8 mouse cellular contexts compared by ENCODE assay signal in genomic region chr11:95010141-95010739, GRCm38 (mm10). TPM values are rescaled to one million over a fixed set of nuclear protein-coding genes. Genes with fewer than 3 reads are reported as not detected.
DNase-seq lines count a peak whose midpoint lies in the region; ATAC-seq and TF ChIP-seq lines count a peak whose summit lies in the region.

No protein-coding gene starts in this region.

- H3K27ac ChIP-seq in heart, adult 2 months = no peak overlapping the region
- peak overlapping the region; percentile 93 for H3K27ac ChIP-seq in heart, embryonic 13.5 days (replicated peaks)
- peak overlapping the region; percentile 100 for H3K27ac ChIP-seq in liver, embryonic 12.5 days
- H3K27ac ChIP-seq in stomach, embryonic 14.5 days (ENCODE audit: low read length) = peak overlapping the region; percentile 92

- peaks cover 7% of the 10 kb centered on the region for H3K4me1 ChIP-seq in heart, adult 2 months (ENCODE audit: control insufficient read depth, insufficient read depth, low read length)
- H3K4me1 ChIP-seq in heart, embryonic 13.5 days = peaks cover 82% of the 10 kb centered on the region
- H3K4me1 ChIP-seq in liver, embryonic 12.5 days = peaks cover 78% of the 10 kb centered on the region
- peaks cover 22% of the 10 kb centered on the region for H3K4me1 ChIP-seq in stomach, embryonic 14.5 days (ENCODE audit: control insufficient read depth, insufficient read depth, low read length)

- TF ChIP-seq EP300 in heart, adult 2 months (IDR thresholded peaks at IDR 0.05; ENCODE audit: insufficient read depth, low read depth, low read length) = no peak

- intact Hi-C loops in heart, adult 2 months (cut with DNase I) = no loop called here
- intact Hi-C loops in heart, postnatal 36 days (cut with DNase I) = no loop called here

- H3K27me3 ChIP-seq in heart, adult 2 months (ENCODE audit: control insufficient read depth, insufficient read depth, low read length) = peaks cover 3% of the 10 kb centered on the region; the same call in 1 of the 2 replicates
- H3K27me3 ChIP-seq in heart, embryonic 13.5 days (replicated peaks) = no peaks in the 10 kb centered on the region
- peaks cover 6% of the 10 kb centered on the region; the same call in 1 of the 2 replicates for H3K27me3 ChIP-seq in liver, embryonic 12.5 days (replicated peaks)
- H3K27me3 ChIP-seq in stomach, embryonic 14.5 days (ENCODE audit: control insufficient read depth, insufficient read depth, low read length) = no peaks in the 10 kb centered on the region

- no peak for TF ChIP-seq CTCF in heart, adult 2 months (IDR thresholded peaks at IDR 0.05)

- ATAC-seq in heart, embryonic 13.5 days (ENCODE audit: extremely low read depth, insufficient number of reproducible peaks, low FRiP score, low TSS enrichment) = peak; percentile 32; the same call in 1 of the 2 replicates
- no peak for ATAC-seq in liver, embryonic 12.5 days
- ATAC-seq in stomach, embryonic 14.5 days (ENCODE audit: insufficient number of reproducible peaks, insufficient read depth, low FRiP score, low read depth) = no peak

- no peaks in the 10 kb centered on the region for H3K79me2 ChIP-seq in heart, adult 2 months (replicated peaks; ENCODE audit: control insufficient read depth, insufficient read depth, low read length)

- no peaks in the 10 kb centered on the region for H3K36me3 ChIP-seq in heart, adult 2 months (ENCODE audit: control insufficient read depth, insufficient read depth, low read length)
- H3K36me3 ChIP-seq in heart, embryonic 13.5 days = peaks cover 17% of the 10 kb centered on the region
- H3K36me3 ChIP-seq in liver, embryonic 12.5 days = peaks cover 34% of the 10 kb centered on the region
- peaks cover 9% of the 10 kb centered on the region; the same call in 1 of the 2 replicates for H3K36me3 ChIP-seq in stomach, embryonic 14.5 days (ENCODE audit: control insufficient read depth, insufficient read depth, low read length)

- H3K4me3 ChIP-seq in heart, adult 2 months = peak overlapping the region; percentile 61
- peak overlapping the region; percentile 77 for H3K4me3 ChIP-seq in heart, embryonic 13.5 days
- peak overlapping the region; percentile 96 for H3K4me3 ChIP-seq in liver, embryonic 12.5 days
- peak overlapping the region; percentile 67 for H3K4me3 ChIP-seq in stomach, embryonic 14.5 days (ENCODE audit: low read depth, low read length)

- H3K9ac ChIP-seq in heart, adult 2 months (ENCODE audit: low read depth, low read length) = peak overlapping the region; percentile 65
- peak overlapping the region; percentile 93 for H3K9ac ChIP-seq in heart, embryonic 13.5 days
- peak overlapping the region; percentile 99 for H3K9ac ChIP-seq in liver, embryonic 12.5 days
- H3K9ac ChIP-seq in stomach, embryonic 14.5 days (replicated peaks; ENCODE audit: low read depth, low read length) = peak overlapping the region; percentile 72

- H3K9me3 ChIP-seq in heart, embryonic 13.5 days = no peaks in the 10 kb centered on the region
- H3K9me3 ChIP-seq in liver, embryonic 12.5 days (replicated peaks) = no peaks in the 10 kb centered on the region
- H3K9me3 ChIP-seq in stomach, embryonic 14.5 days (ENCODE audit: control insufficient read depth, low read depth, low read length) = no peaks in the 10 kb centered on the region

- 5% methylated on average over 33 of the region's 40 CpGs for WGBS in heart, adult 2 months
- under 1% methylated on average over 36 of the region's 40 CpGs for WGBS in heart, embryonic 13.5 days
- under 1% methylated on average over 30 of the region's 40 CpGs for WGBS in liver, embryonic 12.5 days (ENCODE audit: insufficient replicate concordance)
- 1% methylated on average over 33 of the region's 40 CpGs for WGBS in stomach, embryonic 14.5 days

- DNase-seq in heart, adult 2 months = peak in 1 of 2 experiments; percentile 27
- DNase-seq in heart, postnatal 36 days = no peak
- DNase-seq in thymus, postnatal 4 days = peak; percentile 34
- no peak for DNase-seq in thymus, postnatal 0 days (ENCODE audit: low spot score)
- DNase-seq in thymus, postnatal 10 days (ENCODE audit: low spot score in 2 of 2) = no peak

- TF ChIP-seq POLR2A in heart, adult 2 months (IDR thresholded peaks at IDR 0.05; ENCODE audit: insufficient read depth, low read depth, low read length) = no peak

- peak overlapping the region; percentile 93 for H3K4me2 ChIP-seq in heart, embryonic 13.5 days
- H3K4me2 ChIP-seq in liver, embryonic 12.5 days = peak overlapping the region; percentile 93
- H3K4me2 ChIP-seq in stomach, embryonic 14.5 days (replicated peaks; ENCODE audit: low read depth, low read length) = peak overlapping the region; percentile 62

RNA-seq across cellular contexts. Expression of gene Samd14, which starts 0.6 kb away (rescaled TPM):
- total RNA-seq in heart, adult 2 months (2021) = 1 to 10 TPM; 1.2 to 1.7 TPM
- polyA plus RNA-seq in heart, adult 2 months (2012; rRNA removed) = 0.82 and 1.9 TPM in 2 replicates
- total RNA-seq in heart, postnatal 36 days (2021) = 1 to 10 TPM; 1.2 to 1.3 TPM
- polyA plus RNA-seq in thymus, postnatal 0 days (2015; fragmentation: Nextera tagmentation; extraction: Ambion mirVana) = 6.7 and 7.0 TPM in 2 replicates
- polyA plus RNA-seq in heart, embryonic 13.5 days (2015; fragmentation: Nextera tagmentation; extraction: Ambion mirVana) = 11.6 and 11.7 TPM in 2 replicates
- 53.8 and 56.7 TPM in 2 replicates for polyA plus RNA-seq in liver, embryonic 12.5 days (2016; fragmentation: Nextera tagmentation; extraction: Ambion mirVana)
- polyA plus RNA-seq in stomach, embryonic 14.5 days (2014; fragmentation: Nextera tagmentation; extraction: Ambion mirVana) = 22.8 and 24.5 TPM in 2 replicates

RNA-seq across cellular contexts. Expression of gene Ppp1r9b, which starts 19.4 kb away (rescaled TPM):
- total RNA-seq in heart, adult 2 months (2021) = 10 to 100 TPM; 49.3 to 52.0 TPM
- polyA plus RNA-seq in heart, adult 2 months (2012; rRNA removed) = 22.3 and 23.8 TPM in 2 replicates
- 10 to 100 TPM; 46.3 to 50.8 TPM for total RNA-seq in heart, postnatal 36 days (2021)
- polyA plus RNA-seq in thymus, postnatal 0 days (2015; fragmentation: Nextera tagmentation; extraction: Ambion mirVana) = 21.5 and 27.9 TPM in 2 replicates
- polyA plus RNA-seq in heart, embryonic 13.5 days (2015; fragmentation: Nextera tagmentation; extraction: Ambion mirVana) = 6.5 and 6.8 TPM in 2 replicates
- 13.4 and 14.1 TPM in 2 replicates for polyA plus RNA-seq in liver, embryonic 12.5 days (2016; fragmentation: Nextera tagmentation; extraction: Ambion mirVana)
- 13.5 and 14.4 TPM in 2 replicates for polyA plus RNA-seq in stomach, embryonic 14.5 days (2014; fragmentation: Nextera tagmentation; extraction: Ambion mirVana)

RNA-seq across cellular contexts. Expression of gene Pdk2, which starts 30.9 kb away (rescaled TPM):
- 100 to 1,000 TPM; 393 to 479 TPM for total RNA-seq in heart, adult 2 months (2021)
- 518 and 592 TPM in 2 replicates for polyA plus RNA-seq in heart, adult 2 months (2012; rRNA removed)
- total RNA-seq in heart, postnatal 36 days (2021) = 100 to 1,000 TPM; 439 to 481 TPM
- polyA plus RNA-seq in thymus, postnatal 0 days (2015; fragmentation: Nextera tagmentation; extraction: Ambion mirVana) = 13.0 and 13.9 TPM in 2 replicates
- 77.9 and 81.1 TPM in 2 replicates for polyA plus RNA-seq in heart, embryonic 13.5 days (2015; fragmentation: Nextera tagmentation; extraction: Ambion mirVana)
- 10.0 and 11.0 TPM in 2 replicates for polyA plus RNA-seq in liver, embryonic 12.5 days (2016; fragmentation: Nextera tagmentation; extraction: Ambion mirVana)
- polyA plus RNA-seq in stomach, embryonic 14.5 days (2014; fragmentation: Nextera tagmentation; extraction: Ambion mirVana) = 34.1 and 35.8 TPM in 2 replicates

RNA-seq across cellular contexts. Expression of gene Sgca, which starts 34.1 kb away (rescaled TPM):
- 100 to 1,000 TPM; 149 to 200 TPM for total RNA-seq in heart, adult 2 months (2021)
- polyA plus RNA-seq in heart, adult 2 months (2012; rRNA removed) = 1,109 and 1,504 TPM in 2 replicates
- 100 to 1,000 TPM; 185 to 189 TPM for total RNA-seq in heart, postnatal 36 days (2021)
- polyA plus RNA-seq in thymus, postnatal 0 days (2015; fragmentation: Nextera tagmentation; extraction: Ambion mirVana) = 0.22 and 0.30 TPM in 2 replicates
- polyA plus RNA-seq in heart, embryonic 13.5 days (2015; fragmentation: Nextera tagmentation; extraction: Ambion mirVana) = 27.0 and 29.2 TPM in 2 replicates
- 0.17 TPM in 1 of 2 replicates, not detected in the other for polyA plus RNA-seq in liver, embryonic 12.5 days (2016; fragmentation: Nextera tagmentation; extraction: Ambion mirVana)
- 0.30 and 0.46 TPM in 2 replicates for polyA plus RNA-seq in stomach, embryonic 14.5 days (2014; fragmentation: Nextera tagmentation; extraction: Ambion mirVana)

RNA-seq across cellular contexts. Expression of gene Hils1, which starts 42.8 kb away (rescaled TPM):
- total RNA-seq in heart, adult 2 months (2021) = not detected
- 0.25 TPM in 1 of 2 replicates, not detected in the other for polyA plus RNA-seq in heart, adult 2 months (2012; rRNA removed)
- not detected for total RNA-seq in heart, postnatal 36 days (2021)
- not detected in 2 replicates for polyA plus RNA-seq in thymus, postnatal 0 days (2015; fragmentation: Nextera tagmentation; extraction: Ambion mirVana)
- polyA plus RNA-seq in heart, embryonic 13.5 days (2015; fragmentation: Nextera tagmentation; extraction: Ambion mirVana) = 0.23 TPM in 1 of 2 replicates, not detected in the other
- polyA plus RNA-seq in liver, embryonic 12.5 days (2016; fragmentation: Nextera tagmentation; extraction: Ambion mirVana) = not detected in 2 replicates
- polyA plus RNA-seq in stomach, embryonic 14.5 days (2014; fragmentation: Nextera tagmentation; extraction: Ambion mirVana) = not detected in 2 replicates
